Mouse (Mus musculus) induced T-regulatory cell, adult 2 months (primary cell): Measurements from ENCODE around the gene Ganc.

ENCODE experiments used
- DNase-seq: peaks from one replicate; pipeline ENCODE4 v3.0.0-alpha.2; 2012; ENCODE audit warnings: low read depth

The Ganc gene

DNA sequence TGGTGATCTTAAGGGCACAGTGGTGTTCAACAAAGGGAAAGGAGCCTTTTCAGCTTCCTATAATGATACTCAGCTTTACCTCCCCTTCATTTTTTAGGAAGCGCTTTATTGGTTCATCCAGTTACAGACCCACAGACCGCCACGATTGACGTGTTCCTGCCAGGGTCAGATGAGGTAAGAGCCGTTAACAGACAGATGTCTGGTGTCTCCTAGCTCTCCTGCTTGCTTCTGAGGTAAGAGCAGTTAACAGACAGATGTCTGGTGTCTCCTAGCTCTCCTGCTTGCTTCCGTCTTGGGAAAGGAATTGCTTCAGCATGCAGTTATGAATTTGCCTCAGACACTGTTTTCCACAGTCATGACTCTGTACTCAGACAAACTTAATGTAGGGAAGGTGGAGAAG is 47.0 kb downstream of the Ganc start:
- DNase-seq = no peak

DNA sequence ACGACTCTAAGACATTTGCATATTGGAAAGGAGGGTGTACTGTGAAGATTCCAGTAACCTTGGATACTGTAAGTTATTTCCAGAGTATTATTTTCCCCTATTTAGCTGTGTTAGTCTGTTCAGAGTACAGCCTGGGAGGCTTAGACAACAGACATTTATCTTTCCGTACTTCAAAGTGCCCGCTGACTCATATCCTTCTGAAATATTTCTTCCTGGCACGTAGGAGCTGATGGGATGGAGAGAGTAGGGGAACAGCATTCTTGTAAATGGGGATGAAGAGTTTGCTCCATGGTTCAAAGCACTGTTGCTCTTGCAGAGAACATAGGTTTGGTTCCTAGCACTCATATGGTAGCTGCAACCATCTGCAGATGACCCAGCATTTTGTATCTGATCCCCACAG is 48.9 kb downstream of the Ganc start:
- no peak for DNase-seq

GRCm38 (mm10) chr2:120454987-120455386 is 51.3 kb downstream of the Ganc start:
- no peak for DNase-seq

DNA sequence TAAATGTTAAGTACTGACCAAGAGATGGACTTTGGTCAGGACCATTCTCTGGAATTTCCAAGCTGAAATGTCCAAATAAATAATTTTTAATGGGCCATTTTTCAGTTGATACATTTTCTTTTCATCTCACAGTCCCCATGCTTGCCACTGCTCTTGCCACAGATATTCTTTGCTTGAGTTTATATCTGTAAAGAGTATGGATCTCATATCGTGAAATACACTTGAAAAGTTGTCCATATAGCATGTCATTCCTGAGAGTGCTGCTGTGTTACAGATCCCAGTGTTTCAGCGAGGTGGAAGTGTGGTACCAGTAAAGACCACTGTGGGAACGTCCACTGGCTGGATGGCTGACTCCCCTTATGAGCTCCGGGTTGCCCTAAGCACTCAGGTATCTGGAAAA is 52.0 kb downstream of the Ganc start, which contains the start of gene Capn3:
Capn3 (plus strand) TSS at position 301 of the 400 bp plus-strand sequence.
- DNase-seq = no peak

- no peak for DNase-seq
These were observed 56.5 kb downstream of the Ganc start for GRCm38 (mm10) chr2:120460216-120460615.

DNA sequence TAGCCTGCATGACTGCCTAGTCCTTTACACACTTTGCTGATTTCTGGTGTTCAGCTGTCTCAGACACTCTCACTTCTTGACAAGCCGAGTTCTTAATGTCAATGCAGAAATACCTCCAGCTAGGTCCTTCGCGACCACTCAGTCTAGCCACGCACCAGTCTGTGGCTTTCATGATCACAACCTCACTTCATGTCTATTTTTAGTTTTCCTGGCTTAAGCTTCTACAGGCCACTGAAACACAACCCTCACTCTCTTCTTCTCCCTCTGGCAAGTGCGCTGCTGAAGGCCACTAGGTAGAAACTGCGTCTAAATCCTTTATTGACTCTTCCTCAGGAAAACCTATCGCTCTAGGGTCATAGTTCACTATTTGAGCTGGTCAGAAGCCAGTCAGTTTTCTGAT is 59.6 kb downstream of the Ganc start:
- DNase-seq = no peak

GRCm38 (mm10) chr2:120464091-120464490 is 60.4 kb downstream of the Ganc start:
- DNase-seq = no peak

DNA sequence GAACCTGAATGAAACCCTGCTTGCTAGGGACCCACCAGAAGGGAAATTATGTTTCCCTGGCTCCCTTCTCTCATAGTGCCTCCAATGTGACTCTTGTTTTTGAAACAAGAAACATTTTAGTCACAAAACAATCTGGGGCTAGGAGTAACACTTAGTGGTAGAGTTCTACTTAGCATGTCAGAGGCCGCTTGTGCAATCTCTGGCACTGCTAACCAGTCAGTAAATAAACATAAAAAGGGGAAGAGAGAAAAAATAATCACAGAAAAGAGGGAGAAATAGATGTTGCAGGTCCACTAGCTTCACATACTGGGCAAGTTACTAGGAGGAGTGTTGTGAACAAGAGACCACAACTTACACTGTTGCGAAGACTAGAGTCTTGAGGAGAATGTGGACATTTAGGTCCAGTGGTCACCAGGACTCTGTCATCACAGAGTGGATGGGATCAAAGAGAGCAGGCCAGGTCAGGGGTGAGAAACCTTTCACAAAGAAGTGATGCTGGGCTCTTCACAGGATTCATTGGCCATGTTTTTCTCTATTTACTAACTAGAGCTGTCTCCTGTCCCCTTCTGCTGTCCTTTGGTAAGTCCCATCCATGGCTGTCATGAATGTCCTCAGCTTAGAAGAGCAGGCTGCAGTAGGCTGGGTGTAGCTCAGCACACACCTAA is 61.2 kb downstream of the Ganc start:
- DNase-seq = no peak

- DNase-seq = no peak
These were observed 61.7 kb downstream of the Ganc start for GRCm38 (mm10) chr2:120465397-120465785.

GRCm38 (mm10) chr2:120468011-120468410 is 64.3 kb downstream of the Ganc start:
- DNase-seq = no peak

DNA sequence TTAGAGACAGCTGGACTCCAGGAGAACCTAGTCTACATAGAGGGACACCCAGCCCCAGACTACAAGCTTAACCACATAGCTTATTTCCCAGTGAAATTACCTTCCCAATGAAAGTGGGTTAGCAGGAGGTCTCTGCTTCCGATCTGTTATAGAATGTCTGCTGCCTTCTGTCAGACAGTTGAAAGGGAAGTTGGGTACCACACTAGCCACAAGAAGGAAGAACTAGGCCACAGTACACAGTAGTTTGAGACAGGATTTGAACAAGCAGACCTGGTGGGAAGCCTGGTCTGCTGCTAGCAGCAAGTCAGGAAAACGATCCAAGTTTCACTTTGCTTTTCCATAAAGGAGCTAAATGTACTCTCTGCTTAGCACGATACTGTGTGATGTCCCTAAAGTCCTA is 65.5 kb downstream of the Ganc start:
- DNase-seq = no peak

GRCm38 (mm10) chr2:120469715-120470114 is 66.0 kb downstream of the Ganc start:
- no peak for DNase-seq

DNA sequence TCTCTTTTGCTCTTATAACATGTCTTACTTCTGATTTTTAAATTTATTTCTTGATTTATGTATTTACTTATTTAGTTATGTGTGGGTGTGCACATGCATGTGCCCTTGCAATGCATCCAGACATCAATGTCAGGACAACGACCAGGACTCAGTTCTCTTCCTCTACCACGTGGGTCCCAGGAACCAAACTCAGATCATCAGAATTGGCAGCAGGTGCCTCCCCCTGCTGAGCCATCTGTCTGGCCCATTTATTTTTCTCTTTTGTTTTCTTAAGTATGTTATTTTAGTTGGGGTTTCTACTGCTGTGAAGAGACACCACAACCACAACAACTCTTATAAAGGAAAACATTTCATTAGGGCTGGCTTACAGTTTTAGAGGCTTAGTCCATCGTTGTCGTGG is 67.2 kb downstream of the Ganc start:
- DNase-seq = no peak

DNA sequence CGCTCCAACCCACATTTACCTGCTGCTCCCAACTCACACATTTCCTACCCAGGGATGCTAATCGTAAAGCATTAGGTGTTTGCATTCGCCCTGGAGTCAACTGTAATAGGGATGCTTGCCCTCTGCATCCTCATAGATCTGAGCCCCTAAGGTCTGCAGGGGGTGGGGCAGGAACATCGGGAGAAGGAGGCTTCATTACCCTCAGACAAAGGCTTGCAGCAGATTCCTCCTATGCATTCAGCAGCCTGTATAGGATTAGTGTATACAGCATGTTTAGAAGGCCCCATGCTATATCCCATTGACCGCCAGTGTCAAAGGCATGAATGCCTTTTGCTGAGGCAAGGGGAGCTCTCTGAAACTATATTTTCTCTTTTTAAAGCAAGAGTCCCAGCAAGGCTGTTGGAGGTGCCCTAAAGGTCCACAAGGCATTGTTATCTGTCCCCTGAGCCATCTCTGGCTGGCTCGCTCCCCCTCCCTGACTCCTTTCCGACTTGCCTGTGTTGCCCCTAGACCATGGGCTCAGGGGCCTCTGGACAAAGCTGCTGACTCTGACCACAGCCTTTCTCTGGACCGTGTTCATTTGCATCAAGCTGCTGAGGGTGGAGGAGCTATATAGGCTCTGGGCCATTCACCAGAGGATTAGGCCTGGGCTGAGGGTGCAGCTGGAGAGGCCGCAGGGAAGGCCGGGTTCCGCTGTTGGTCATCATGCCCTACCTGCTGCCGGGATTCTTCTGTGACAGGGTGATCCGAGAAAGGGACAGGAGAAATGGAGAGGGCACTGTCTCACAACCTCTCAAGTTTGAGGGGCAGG is 72.8 kb downstream of the Ganc start:
- DNase-seq = no peak

DNA sequence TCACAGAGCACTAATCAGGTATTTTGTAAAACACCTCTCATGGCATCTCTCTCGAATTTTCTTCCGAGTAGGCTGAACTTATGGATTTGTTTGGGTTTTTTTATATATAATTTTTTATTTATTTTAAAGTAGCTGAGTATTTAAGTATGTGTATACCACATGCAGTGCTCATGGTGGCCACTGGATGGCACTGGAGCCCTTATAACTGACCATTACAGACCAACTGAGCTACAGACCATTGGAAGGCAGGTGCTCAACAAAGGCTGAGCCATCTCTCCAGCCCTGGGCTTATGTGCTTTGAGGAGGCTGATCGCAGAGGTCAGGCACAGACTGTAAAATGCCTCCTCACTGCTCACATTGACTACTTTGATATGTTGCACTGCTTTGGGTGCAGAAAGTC is 74.9 kb downstream of the Ganc start:
- peak; percentile 83 for DNase-seq

GRCm38 (mm10) chr2:120481921-120482320 is 78.2 kb downstream of the Ganc start:
- DNase-seq = peak; percentile 16

GRCm38 (mm10) chr2:120482506-120483389 is 79.1 kb downstream of the Ganc start:
- peak; percentile 27 for DNase-seq

GRCm38 (mm10) chr2:120484241-120484640 is 80.5 kb downstream of the Ganc start:
- no peak for DNase-seq

- no peak for DNase-seq
These were observed 89.6 kb downstream of the Ganc start for GRCm38 (mm10) chr2:120493254-120493653.

DNA sequence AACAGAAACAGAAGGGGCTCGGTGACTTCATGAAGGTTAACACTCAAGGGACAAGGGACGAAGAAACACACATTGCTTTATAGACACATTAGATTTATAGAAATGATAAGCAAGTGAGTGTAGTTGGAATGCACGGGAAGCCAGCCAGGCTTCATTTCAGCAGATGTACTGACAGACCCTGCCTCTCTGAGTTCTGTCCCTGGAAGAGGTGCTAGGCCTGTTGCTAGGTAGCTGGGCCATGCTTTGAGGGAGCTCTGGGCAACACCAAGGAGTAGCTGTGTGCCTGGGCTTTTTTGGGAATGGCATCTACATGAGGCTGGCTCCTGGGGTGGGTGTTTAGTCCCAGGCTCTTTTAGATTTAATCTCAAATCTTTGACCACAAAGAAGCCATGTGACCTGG is 92.8 kb downstream of the Ganc start:
- DNase-seq = no peak

DNA sequence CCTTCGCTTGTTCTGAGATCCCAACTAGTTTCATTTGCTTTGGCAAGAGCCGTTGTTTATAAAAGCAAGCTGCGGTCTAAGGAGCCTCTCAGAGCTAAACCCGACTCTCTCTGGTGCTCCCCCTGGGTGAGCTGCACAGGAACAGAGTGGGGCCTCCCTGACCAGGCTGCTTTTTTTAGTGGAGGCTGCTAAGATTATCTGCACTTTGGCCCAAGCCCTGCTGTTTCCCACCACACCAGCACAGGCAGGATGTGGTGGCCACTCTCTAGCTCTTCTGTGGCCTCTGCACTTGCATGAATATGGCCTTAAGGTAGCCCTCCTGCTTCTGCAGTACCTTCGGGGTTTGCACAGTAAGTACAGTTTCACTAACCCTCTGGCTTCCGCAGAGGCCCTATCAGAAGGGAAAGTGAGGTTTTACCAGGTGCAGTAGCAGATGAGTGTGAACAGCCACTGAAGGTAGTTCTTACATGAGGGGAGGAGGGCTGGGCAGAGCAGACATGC is 96.3 kb downstream of the Ganc start:
- peak; percentile 72 for DNase-seq

DNA sequence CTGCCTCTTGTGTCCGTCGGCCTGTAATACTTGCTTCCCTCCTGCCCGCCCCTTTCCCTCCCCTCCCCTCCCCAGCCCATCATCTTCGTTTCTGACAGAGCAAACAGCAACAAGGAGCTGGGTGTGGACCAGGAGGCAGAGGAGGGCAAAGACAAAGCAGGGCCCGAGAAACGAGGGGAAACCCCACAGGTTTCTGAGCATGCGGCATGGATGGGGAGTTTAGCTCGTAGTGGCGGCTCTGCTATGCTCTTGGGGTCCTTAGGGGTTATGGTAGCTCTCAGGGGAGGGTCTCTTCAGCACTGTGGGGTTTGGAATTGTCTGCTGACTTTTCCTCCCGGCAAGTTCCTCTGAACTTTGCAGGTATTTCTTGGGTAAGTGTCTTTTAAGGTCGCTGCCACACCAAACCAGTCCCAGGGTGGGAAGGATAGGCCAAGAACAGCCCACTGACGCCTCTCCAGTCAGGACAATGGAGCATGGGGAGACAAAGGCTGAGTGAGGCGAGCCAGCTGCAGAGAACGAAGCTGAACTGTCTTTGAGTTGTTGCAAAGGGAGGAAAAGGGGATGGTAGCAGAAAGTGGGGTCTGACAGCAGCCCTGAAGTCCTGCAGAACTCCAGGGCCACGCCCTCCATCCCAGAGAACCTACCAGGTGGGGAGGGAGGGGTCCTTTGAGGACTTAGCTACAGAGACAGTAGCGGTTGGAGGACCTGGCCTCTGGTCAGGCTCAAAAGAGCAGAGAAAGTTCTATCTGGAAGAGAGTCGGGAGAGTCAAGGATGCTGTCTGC is 97.6 kb downstream of the Ganc start:
- peak; percentile 38 for DNase-seq
